Mouse (Mus musculus) bone marrow, adult 2 months (tissue): ENCODE data around the gene Gm42417.

Experiments used
- CTCF ChIP-seq: fragments of 200-500 bp; IDR thresholded peaks from 2 replicates; pipeline ENCODE4 v1.5.1; 2011; ENCODE audit warnings: low read length, control low read depth; ENCODE audit not compliant: control insufficient read depth, insufficient read depth
- POLR2A ChIP-seq: fragments of 200-500 bp; IDR thresholded peaks from 2 replicates; pipeline ENCODE4 v1.6.1; 2011; ENCODE audit warnings: low read depth, mild to moderate bottlenecking, control low read depth, low read length, borderline replicate concordance; ENCODE audit not compliant: control insufficient read depth

DNA sequence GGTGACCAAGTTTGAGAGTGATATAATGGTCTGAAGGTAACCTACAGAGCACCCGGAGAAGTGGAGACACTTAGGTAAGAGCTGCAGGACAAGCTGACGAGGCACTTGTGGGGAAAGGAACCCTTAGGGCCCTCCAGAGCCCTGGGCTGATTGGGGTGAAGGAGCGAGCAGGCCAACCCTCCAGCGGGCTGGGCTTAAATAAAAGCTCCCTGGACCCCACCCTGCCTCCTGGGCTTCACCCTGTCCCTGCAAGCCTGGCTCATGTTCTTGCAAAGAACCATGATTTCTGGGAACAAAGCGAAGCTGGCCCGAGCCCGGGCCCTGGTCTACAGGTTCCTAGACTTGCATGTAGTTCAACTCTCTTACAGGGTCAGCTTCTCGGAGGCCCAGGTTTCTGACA, 34.3 kb upstream of the Gm42417 start:
- no peak for TF ChIP-seq POLR2A
- TF ChIP-seq CTCF: no peak
